Mouse (Mus musculus) monocyte, adult 5-6 weeks (primary cell): ENCODE results near the gene Foxo1. TPM values are rescaled to one million over a fixed set of nuclear protein-coding genes. Genes with fewer than 3 reads are reported as not detected.

ENCODE experiments used
- ATAC-seq: fragments of 153-309, 156-312 bp; replicated peaks from 2 replicates; pipeline ENCODE4 v1.8.0; 2017; ENCODE audit warnings: mild to moderate bottlenecking; ENCODE audit not compliant: low TSS enrichment, insufficient number of reproducible peaks, severe bottlenecking, poor library complexity, low FRiP score
- total RNA-seq: library from RNA; stranded (forward); fragments of 200-1000, 200-491, 200-594 nt; gene quantifications from 3 replicates; pipeline ENCODE4 v1.2.3, GENCODE M21; 2017

The Foxo1 gene
- total RNA-seq, 1 experiment from 2014 or later: 7.4 TPM

- ATAC-seq: no peak
These were observed 1.5 kb upstream of the Foxo1 start for GRCm38 (mm10) chr3:52266606-52267160.

GRCm38 (mm10) chr3:52267293-52267651 is 864 bp upstream of the Foxo1 start:
- ATAC-seq: no peak

- ATAC-seq: no peak
These were observed 276 bp downstream of the Foxo1 start for GRCm38 (mm10) chr3:52268487-52268736.

- ATAC-seq: no peak; the same call in 1 of the 2 replicates
These were observed 789 bp downstream of the Foxo1 start for GRCm38 (mm10) chr3:52268737-52269513.

GRCm38 (mm10) chr3:52269514-52270351 is 1.6 kb downstream of the Foxo1 start:
- peak; percentile 66 for ATAC-seq

GRCm38 (mm10) chr3:52270511-52270910 is 2.4 kb downstream of the Foxo1 start:
- no peak for ATAC-seq

GRCm38 (mm10) chr3:52271376-52271775 is 3.2 kb downstream of the Foxo1 start:
- no peak for ATAC-seq

- no peak for ATAC-seq
These were observed 4.3 kb downstream of the Foxo1 start for GRCm38 (mm10) chr3:52272376-52272865.

- no peak for ATAC-seq
These were observed 6.3 kb downstream of the Foxo1 start for GRCm38 (mm10) chr3:52274475-52274874.

GRCm38 (mm10) chr3:52275037-52275555 is 7.0 kb downstream of the Foxo1 start:
- no peak for ATAC-seq

- ATAC-seq: no peak
These were observed 12.5 kb downstream of the Foxo1 start for GRCm38 (mm10) chr3:52280681-52281080.

GRCm38 (mm10) chr3:52281882-52282281 is 13.7 kb downstream of the Foxo1 start:
- no peak for ATAC-seq

- no peak for ATAC-seq
These were observed 14.2 kb downstream of the Foxo1 start for GRCm38 (mm10) chr3:52282369-52282768.

- ATAC-seq: no peak
These were observed 15.4 kb downstream of the Foxo1 start for GRCm38 (mm10) chr3:52283521-52283920.

GRCm38 (mm10) chr3:52290811-52291210 is 22.7 kb downstream of the Foxo1 start:
- ATAC-seq: no peak

GRCm38 (mm10) chr3:52292498-52292897 is 24.4 kb downstream of the Foxo1 start:
- ATAC-seq: no peak

GRCm38 (mm10) chr3:52293946-52294345 is 25.8 kb downstream of the Foxo1 start:
- no peak for ATAC-seq

GRCm38 (mm10) chr3:52295688-52296087 is 27.6 kb downstream of the Foxo1 start:
- no peak for ATAC-seq

- ATAC-seq: no peak
These were observed 28.2 kb downstream of the Foxo1 start for GRCm38 (mm10) chr3:52296224-52296760.
